Mouse (Mus musculus) limb, embryonic 14.5 days (tissue): ENCODE measurements around the gene Etv3. TPM values are rescaled to one million over a fixed set of nuclear protein-coding genes. Genes with fewer than 3 reads are reported as not detected.

Experiments
- ATAC-seq: fragments of 200-750 bp; cut with Nextera tagmentation; 2 replicates; pipeline ENCODE4 v1.8.0; 2017; ENCODE audit warnings: low read depth, moderate number of reproducible peaks, moderate TSS enrichment; ENCODE audit not compliant: low FRiP score
- DNase-seq: peaks from one replicate; pipeline ENCODE4 v3.0.0-alpha.2; 2015; ENCODE audit warnings: low spot score
- H3K27ac ChIP-seq: fragments of 300-500 bp; sonication (generic); replicated peaks from 2 replicates; pipeline ENCODE4 v1.5.1; 2014; ENCODE audit warnings: low read depth, mild to moderate bottlenecking, low read length, moderate library complexity, mixed read lengths
- H3K27me3 ChIP-seq: fragments of 300-500 bp; sonication (generic); 2 replicates; pipeline ENCODE4 v1.6.1; 2014; ENCODE audit warnings: low read length, mixed read lengths; ENCODE audit not compliant: control insufficient read depth, insufficient read depth
- H3K36me3 ChIP-seq: fragments of 300-500 bp; sonication (generic); 2 replicates; pipeline ENCODE4 v1.6.1; 2014; ENCODE audit warnings: mild to moderate bottlenecking, low read length, moderate library complexity, mixed read lengths; ENCODE audit not compliant: control insufficient read depth, insufficient read depth
- H3K4me1 ChIP-seq: fragments of 300-500 bp; sonication (generic); 2 replicates; pipeline ENCODE4 v1.6.1; 2014; ENCODE audit warnings: antibody characterized with exemption, low read length, mixed read lengths; ENCODE audit not compliant: control insufficient read depth, insufficient read depth
- H3K4me2 ChIP-seq: fragments of 300-500 bp; sonication (generic); replicated peaks from 2 replicates; pipeline ENCODE4 v1.6.1; 2014; ENCODE audit warnings: low read depth, mild to moderate bottlenecking, low read length, moderate library complexity; ENCODE audit not compliant: severe bottlenecking
- H3K4me3 ChIP-seq: fragments of 300-500 bp; sonication (generic); replicated peaks from 2 replicates; pipeline ENCODE4 v1.5.1; 2014; ENCODE audit warnings: low read length
- H3K9ac ChIP-seq: fragments of 300-500 bp; sonication (generic); 2 replicates; pipeline ENCODE4 v1.6.1; 2014; ENCODE audit warnings: mild to moderate bottlenecking, low read depth, low read length, moderate library complexity; ENCODE audit not compliant: severe bottlenecking
- H3K9me3 ChIP-seq: fragments of 300-500 bp; sonication (generic); 2 replicates; pipeline ENCODE4 v1.6.1; 2016; ENCODE audit warnings: low read length; ENCODE audit not compliant: control insufficient read depth
- POLR2A ChIP-seq: fragments of 200-500 bp; IDR thresholded peaks from 2 replicates; pipeline ENCODE4 v1.8.0; 2012; ENCODE audit warnings: inconsistent platforms, mild to moderate bottlenecking, moderate library complexity, borderline replicate concordance; ENCODE audit not compliant: insufficient read depth, insufficient read length; ENCODE audit errors: extremely low read depth
- WGBS: fragments of 180-500 bp; shearing (Covaris S2); extraction: QIAGEN DNeasy Blood & Tissue Kit; methylation state at CpG from one replicate; pipeline ENCODE4 v1.1.7; 2014; 5-methylcytosine and 5-hydroxymethylcytosine counted together
- polyA plus RNA-seq, 2 experiments: library from polyadenylated mRNA; depleted of rRNA in 1 of 2; stranded (reverse) in 1 of 2; unstranded in 1 of 2; fragments of >200 nt; fragmentation: Nextera tagmentation in 1 of 2; extraction: Ambion mirVana in 1 of 2; gene quantifications; 2 replicates each; pipeline versions ENCODE4 v1.2.1 to v1.2.3; 2012 to 2014

Gene Etv3
- polyA plus RNA-seq, 2 experiments: 17.1 to 18.7 TPM

- WGBS: 67% methylated on average over 11 of the region's 11 CpGs
- no peaks in the 10 kb centered on the region for H3K9me3 ChIP-seq
- no peak overlapping the region for H3K4me3 ChIP-seq
- H3K36me3 ChIP-seq: peaks cover 43% of the 10 kb centered on the region
- no peak for DNase-seq
- H3K27me3 ChIP-seq: no peaks in the 10 kb centered on the region
- no peak overlapping the region for H3K9ac ChIP-seq
- H3K4me1 ChIP-seq: no peaks in the 10 kb centered on the region
- TF ChIP-seq POLR2A: no peak
- H3K4me2 ChIP-seq: no peak overlapping the region
- ATAC-seq: no peak
- no peak overlapping the region for H3K27ac ChIP-seq
These were observed 14.9 kb downstream of the Etv3 start for GRCm38 (mm10) chr3:87540028-87540675.

- TF ChIP-seq POLR2A: no peak
- H3K27me3 ChIP-seq: no peaks in the 10 kb centered on the region
These were observed 15.5 kb downstream of the Etv3 start for GRCm38 (mm10) chr3:87540714-87541113.

DNA sequence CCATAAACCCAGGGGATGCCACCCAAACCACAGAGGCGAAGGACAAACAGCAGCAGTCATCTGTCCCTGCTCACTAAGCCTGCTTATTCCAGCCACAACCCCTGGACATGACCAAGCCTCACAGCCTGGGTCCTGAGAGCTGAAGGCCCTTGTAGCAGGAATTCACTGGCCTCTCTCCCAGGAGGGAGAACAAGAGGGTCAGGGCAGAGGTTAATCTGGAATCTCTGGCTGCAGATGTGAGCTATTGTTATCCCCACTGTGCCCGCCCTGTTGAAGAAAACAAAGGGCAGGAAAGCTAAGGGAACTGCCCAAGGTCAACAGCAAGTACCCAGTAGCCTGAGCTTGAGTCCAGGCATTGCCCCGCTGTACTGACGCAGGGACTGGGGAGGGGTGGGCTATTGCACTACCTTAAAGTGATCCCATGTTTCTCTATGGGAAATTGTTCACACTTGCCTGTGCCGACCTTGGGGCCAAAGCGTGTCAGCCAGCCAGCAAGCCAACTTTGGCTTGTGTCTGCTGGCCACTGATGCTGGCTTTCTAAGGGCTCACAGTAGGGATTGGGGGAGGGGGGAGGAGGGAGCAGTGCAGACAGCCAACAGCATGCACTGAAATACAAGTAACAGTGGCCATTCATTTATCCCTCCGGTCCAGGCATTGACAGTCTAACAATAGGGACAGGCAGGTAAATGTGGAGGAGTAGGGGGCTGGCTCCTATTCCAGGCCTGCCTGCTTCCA, 17.4 kb downstream of the Etv3 start:
- no peak overlapping the region for H3K4me2 ChIP-seq
- DNase-seq: no peak
- no peaks in the 10 kb centered on the region for H3K4me1 ChIP-seq
- no peak overlapping the region for H3K4me3 ChIP-seq
- ATAC-seq: no peak
- H3K9me3 ChIP-seq: no peaks in the 10 kb centered on the region
- WGBS: 78% methylated on average over 7 of the region's 7 CpGs
- no peak overlapping the region for H3K27ac ChIP-seq
- no peak overlapping the region for H3K9ac ChIP-seq
- H3K36me3 ChIP-seq: peaks cover 20% of the 10 kb centered on the region
- no peak for TF ChIP-seq POLR2A
- no peaks in the 10 kb centered on the region for H3K27me3 ChIP-seq

More at GRCm38 (mm10) chr3:87540714-87541113, 15.5 kb downstream of the Etv3 start:
- DNase-seq: no peak
- H3K27ac ChIP-seq: no peak overlapping the region
- no peaks in the 10 kb centered on the region for H3K4me1 ChIP-seq
- peaks cover 37% of the 10 kb centered on the region for H3K36me3 ChIP-seq
- no peak overlapping the region for H3K9ac ChIP-seq
- no peak overlapping the region for H3K4me2 ChIP-seq
- WGBS: 28% methylated on average over 8 of the region's 8 CpGs
- no peak overlapping the region for H3K4me3 ChIP-seq
- H3K9me3 ChIP-seq: no peaks in the 10 kb centered on the region
- peak; percentile 62; the same call in 1 of the 2 replicates for ATAC-seq

DNA sequence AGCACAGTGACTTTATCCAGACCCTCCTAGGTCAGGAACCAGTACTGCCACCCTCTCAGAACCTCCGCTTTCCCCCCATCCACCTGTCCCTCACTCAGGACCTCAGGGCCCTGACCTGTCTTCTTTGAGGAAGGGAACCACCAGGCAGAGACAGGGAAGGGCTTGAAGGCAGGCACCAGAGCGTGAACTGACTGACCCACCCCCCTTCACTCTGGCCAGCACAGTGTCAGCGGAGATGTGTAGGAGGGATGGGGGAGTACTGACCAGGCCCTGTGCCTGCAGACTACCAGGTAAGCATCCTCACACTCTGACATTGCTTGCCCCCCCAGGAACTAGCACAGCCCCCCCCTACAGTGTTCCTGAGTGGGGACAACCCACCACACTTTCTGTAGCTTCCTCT, 20.3 kb downstream of the Etv3 start:
- H3K4me3 ChIP-seq: no peak overlapping the region
- no peaks in the 10 kb centered on the region for H3K27me3 ChIP-seq
- no peak overlapping the region for H3K4me2 ChIP-seq
- H3K9me3 ChIP-seq: no peaks in the 10 kb centered on the region
- H3K4me1 ChIP-seq: no peaks in the 10 kb centered on the region
- TF ChIP-seq POLR2A: no peak
- ATAC-seq: no peak
- no peak overlapping the region for H3K9ac ChIP-seq
- DNase-seq: no peak
- no peak overlapping the region for H3K27ac ChIP-seq
- 0 out of 2 replicates have a peak, but pooled peaks cover 6% of the 10 kb centered on the region for H3K36me3 ChIP-seq
- 83% methylated on average over 3 of the region's 3 CpGs for WGBS

DNA sequence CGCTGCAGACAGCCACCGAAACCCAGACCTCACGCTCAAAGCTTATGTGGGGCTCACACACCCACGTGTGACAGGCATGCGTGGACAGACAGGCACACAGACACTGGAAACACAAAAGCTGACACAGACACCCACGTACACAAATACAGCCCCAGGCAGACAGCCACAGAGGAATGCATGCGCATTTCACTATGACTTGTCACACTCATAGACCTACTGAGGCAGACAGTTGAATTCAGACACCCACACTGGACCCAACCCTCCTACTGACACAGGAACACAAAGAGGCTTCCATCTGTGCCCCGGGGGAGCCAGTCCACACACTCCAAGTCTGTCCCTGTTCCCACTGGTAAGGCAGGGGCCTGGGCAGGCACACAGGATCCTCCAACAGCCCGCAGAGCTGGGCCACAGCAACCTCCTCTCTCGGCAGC, 21.1 kb downstream of the Etv3 start:
- WGBS: 67% methylated on average over 10 of the region's 10 CpGs
- Histone ChIP-seq H3K4me3 (no peak overlapping the region), H3K9me3 (no peaks in the 10 kb centered on the region), H3K27ac (no peak overlapping the region), H3K4me2 (no peak overlapping the region), H3K9ac (no peak overlapping the region), H3K36me3 (0 out of 2 replicates have a peak, but pooled peaks cover 3% of the 10 kb centered on the region), H3K4me1 (no peaks in the 10 kb centered on the region), H3K27me3 (no peaks in the 10 kb centered on the region)
- no peak for DNase-seq
- TF ChIP-seq POLR2A: no peak
- ATAC-seq: no peak
